Mouse (Mus musculus) ovary, adult 2 months (tissue): ENCODE results near the gene Slu7. TPM values are rescaled to one million over a fixed set of nuclear protein-coding genes. Genes with fewer than 3 reads are reported as not detected.

Source experiments
- polyA plus RNA-seq: library from polyadenylated mRNA; depleted of rRNA; stranded (reverse); fragments of >200 nt; gene quantifications from 2 replicates; pipeline ENCODE4 v1.2.3, GENCODE M21; 2012; rRNA removed

The Slu7 gene
- polyA plus RNA-seq: 1.2 and 1.6 TPM in 2 replicates

GRCm38 (mm10) chr11:43433254-43434023 is at the start of gene Slu7:
TSS of gene Slu7 (plus strand) at chr11:43433744.

DNA sequence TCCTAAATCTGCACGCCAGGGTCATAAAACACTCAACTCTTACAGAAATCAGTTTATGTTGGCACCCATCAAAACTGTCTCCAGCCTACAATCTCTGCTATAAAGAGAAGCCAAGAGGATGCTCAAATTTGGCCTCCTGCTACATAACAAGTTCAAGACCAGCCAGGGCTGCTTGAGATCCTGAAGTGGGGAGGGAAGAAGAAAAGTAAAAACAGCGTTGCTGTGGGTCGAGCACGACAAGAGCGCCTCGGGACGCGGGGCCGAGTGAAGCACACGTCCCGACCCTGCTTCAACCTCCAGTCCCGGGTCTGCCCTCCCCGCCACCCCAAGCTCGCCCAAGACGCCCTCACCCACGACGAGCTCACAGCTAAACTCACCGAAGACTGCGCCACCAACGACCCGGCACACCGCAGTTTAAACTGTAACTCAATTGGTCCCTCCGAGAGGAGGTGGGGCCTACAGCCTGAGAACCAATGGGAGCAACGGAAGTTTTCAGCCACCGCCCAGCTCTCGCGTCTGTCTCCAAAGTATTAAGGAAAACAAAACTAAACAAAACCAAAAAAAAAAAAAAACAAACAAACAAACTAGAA is 7.6 kb upstream of the Slu7 start, which contains the start of gene Pttg1:
Gene Pttg1 (minus strand): TSS at position 428 of the 590 bp plus-strand sequence.

DNA sequence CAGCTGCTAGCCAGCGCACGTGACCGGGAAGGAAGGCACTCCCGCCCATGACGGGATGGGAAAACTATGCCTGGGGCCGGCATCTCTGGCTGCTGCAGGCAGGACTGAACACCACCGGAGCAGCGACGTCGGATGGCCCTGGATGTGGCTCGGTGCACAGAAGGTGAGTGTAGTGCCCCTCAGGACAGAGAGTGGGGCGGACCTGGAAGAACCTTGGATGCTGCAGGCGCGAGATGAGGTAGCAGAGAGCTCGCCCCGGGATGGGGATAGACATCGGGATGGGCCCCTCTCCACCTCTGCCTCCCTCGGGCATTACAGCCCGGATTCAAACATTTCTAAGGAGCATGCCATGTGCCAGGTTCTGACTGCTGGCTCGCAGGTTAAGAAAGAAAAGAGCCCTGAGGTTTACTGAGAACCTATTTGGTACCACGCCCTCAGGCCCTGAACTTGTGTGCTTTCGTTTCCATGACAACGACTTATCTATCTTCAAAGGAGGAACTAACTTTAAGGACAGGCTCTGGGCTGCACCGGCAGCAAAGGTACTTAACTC is 40.8 kb downstream of the Slu7 start, which contains the start of gene C1qtnf2:
Gene C1qtnf2 (plus strand): TSS at position 52 of the 550 bp plus-strand sequence.

Other genes starting within 250 kb of the Slu7 start
- 8.4 and 16.3 TPM in 2 replicates for gene Pttg1, start 7.5 kb upstream of the Slu7 start, polyA plus RNA-seq
- 8.5 and 13.8 TPM in 2 replicates for gene C1qtnf2, start 40.5 kb downstream of the Slu7 start, polyA plus RNA-seq
- 7.0 and 9.7 TPM in 2 replicates for gene Ccnjl, start 95.0 kb downstream of the Slu7 start, polyA plus RNA-seq
- 0.74 and 0.87 TPM in 2 replicates for gene 4933415A04Rik, start 153.3 kb downstream of the Slu7 start, polyA plus RNA-seq
- gene Fabp6, start 167.8 kb downstream of the Slu7 start, polyA plus RNA-seq: not detected in 2 replicates
- 17.0 and 23.9 TPM in 2 replicates for gene Pwwp2a, start 248.3 kb downstream of the Slu7 start, polyA plus RNA-seq